ENCODE assay signal across 12 mouse cellular contexts in genomic region chr14:8000831-8001685, GRCm38 (mm10). TPM values are rescaled to one million over a fixed set of nuclear protein-coding genes. Genes with fewer than 3 reads are reported as not detected.
DNase-seq lines count a peak whose midpoint lies in the region; ATAC-seq and TF ChIP-seq lines count a peak whose summit lies in the region.
"Had no signal": no experiment of that assay in that cellular context is flagged by ENCODE, and none has a peak within 500 bp of the region (broad histone marks: within the 10 kb centered on the region; RNA-seq: fewer than 3 reads in every experiment).

No protein-coding gene starts in this region.

- peak; percentile 50 for ATAC-seq in kidney, embryonic 15.5 days (replicated peaks; ENCODE audit: low FRiP score)
- 0 out of 2 replicates have a peak, but pooled peaks have one; percentile 10 for ATAC-seq in liver, embryonic 13.5 days (ENCODE audit: low read depth)
- ATAC-seq: forebrain, embryonic 14.5 days had no signal

- peaks cover 38% of the 10 kb centered on the region for H3K4me1 ChIP-seq in kidney, embryonic 15.5 days
- peaks cover 17% of the 10 kb centered on the region; the same call in 1 of the 2 replicates for H3K4me1 ChIP-seq in liver, embryonic 13.5 days (replicated peaks)
- no peaks in the 10 kb centered on the region for H3K4me1 ChIP-seq in lung, adult 2 months (ENCODE audit: control insufficient read depth, insufficient read depth, low read length)

- no peaks in the 10 kb centered on the region for H3K9me3 ChIP-seq in kidney, embryonic 15.5 days (replicated peaks)
- H3K9me3 ChIP-seq in liver, embryonic 13.5 days (replicated peaks), result no peaks in the 10 kb centered on the region
- H3K9me3 ChIP-seq: stomach, embryonic 15.5 days had no signal

- 26% methylated on average over 17 of the region's 17 CpGs for WGBS in kidney, embryonic 15.5 days
- 28% methylated on average over 17 of the region's 17 CpGs for WGBS in liver, embryonic 13.5 days (ENCODE audit: insufficient replicate concordance)
- 34% methylated on average over 17 of the region's 17 CpGs for WGBS in lung, adult 2 months

- peaks cover 25% of the 10 kb centered on the region for H3K27me3 ChIP-seq in kidney, embryonic 15.5 days
- H3K27me3 ChIP-seq in liver, embryonic 13.5 days, result peaks cover 56% of the 10 kb centered on the region

- TF ChIP-seq CTCF in lung, adult 2 months (IDR thresholded peaks at IDR 0.05; ENCODE audit: insufficient read depth, low read length), result no peak

- TF ChIP-seq POLR2A in lung, adult 2 months (IDR thresholded peaks at IDR 0.05; ENCODE audit: borderline replicate concordance, extremely low read depth, low read depth, low read length), result no peak

- no peak overlapping the region for H3K4me3 ChIP-seq in kidney, embryonic 15.5 days (replicated peaks)
- H3K4me3 ChIP-seq in liver, embryonic 13.5 days (replicated peaks), result no peak overlapping the region
- no peak overlapping the region for H3K4me3 ChIP-seq in lung, adult 2 months (replicated peaks; ENCODE audit: extremely low read depth, low read depth, low read length)
- H3K4me3 ChIP-seq: stomach, embryonic 15.5 days had no signal

- no peaks in the 10 kb centered on the region for H3K36me3 ChIP-seq in kidney, embryonic 15.5 days
- no peaks in the 10 kb centered on the region for H3K36me3 ChIP-seq in liver, embryonic 13.5 days
- H3K36me3 ChIP-seq: stomach, embryonic 15.5 days had no signal

- no peak overlapping the region for H3K9ac ChIP-seq in kidney, embryonic 15.5 days
- no peak overlapping the region for H3K9ac ChIP-seq in liver, embryonic 13.5 days
- H3K9ac ChIP-seq: stomach, embryonic 15.5 days had no signal

- H3K4me2 ChIP-seq in kidney, embryonic 15.5 days, result peak overlapping the region; percentile 29; the same call in 1 of the 2 replicates
- H3K4me2 ChIP-seq in liver, embryonic 13.5 days, result peak overlapping the region; percentile 28; the same call in 1 of the 2 replicates

- no peak overlapping the region for H3K27ac ChIP-seq in kidney, embryonic 15.5 days
- H3K27ac ChIP-seq in liver, embryonic 13.5 days, result no peak overlapping the region
- H3K27ac ChIP-seq: stomach, embryonic 15.5 days had no signal

- intact Hi-C loops in gastrocnemius, postnatal 36 days (cut with DNase I), result no loop called here

- no peak for DNase-seq in kidney, adult 8-10 months
- peak; percentile 73 for DNase-seq in R1 (ENCODE audit: low read depth, low spot score)
- DNase-seq in forelimb bud, embryonic 11.5 days (ENCODE audit: low read depth, low spot score), result peak; percentile 19
- no peak for DNase-seq in liver, embryonic 13.5 days
- DNase-seq in gastrocnemius, postnatal 36 days, result no peak
- no peak for DNase-seq in lung, adult 2 months
- DNase-seq: cerebellum, adult 2 months had no signal

RNA-seq across cellular contexts. Expression of gene Abhd6, which starts 1.6 kb away (rescaled TPM):
- polyA plus RNA-seq in kidney, embryonic 15.5 days (2015; fragmentation: Nextera tagmentation; extraction: Ambion mirVana), result 24.7 and 26.6 TPM in 2 replicates
- polyA plus RNA-seq in liver, embryonic 13.5 days (2015; fragmentation: Nextera tagmentation; extraction: Ambion mirVana), result 9.3 and 9.9 TPM in 2 replicates
- 1 to 10 TPM; 5.3 to 6.0 TPM for total RNA-seq in gastrocnemius, postnatal 36 days (2021)
- 7.6 and 13.2 TPM in 2 replicates for polyA plus RNA-seq in lung, adult 2 months (2012; rRNA removed)

RNA-seq across cellular contexts. Expression of gene Dnase1l3, which starts 6.7 kb away (rescaled TPM):
- polyA plus RNA-seq in kidney, embryonic 15.5 days (2015; fragmentation: Nextera tagmentation; extraction: Ambion mirVana), result 0.29 and 0.30 TPM in 2 replicates
- polyA plus RNA-seq in liver, embryonic 13.5 days (2015; fragmentation: Nextera tagmentation; extraction: Ambion mirVana), result 1.3 and 1.8 TPM in 2 replicates
- not detected for total RNA-seq in gastrocnemius, postnatal 36 days (2021)
- 1.5 and 1.9 TPM in 2 replicates for polyA plus RNA-seq in lung, adult 2 months (2012; rRNA removed)

RNA-seq across cellular contexts. Expression of gene Gm45521, which starts 44.0 kb away (rescaled TPM):
- polyA plus RNA-seq in kidney, embryonic 15.5 days (2015; fragmentation: Nextera tagmentation; extraction: Ambion mirVana), result not detected in 2 replicates
- polyA plus RNA-seq in liver, embryonic 13.5 days (2015; fragmentation: Nextera tagmentation; extraction: Ambion mirVana), result not detected in 2 replicates
- not detected for total RNA-seq in gastrocnemius, postnatal 36 days (2021)
- not detected in 2 replicates for polyA plus RNA-seq in lung, adult 2 months (2012; rRNA removed)
- polyA plus RNA-seq: cerebellum, adult 2 months; large intestine, adult 2 months; neural tube, embryonic 14.5 days; stomach, embryonic 15.5 days had no signal

Comparison
In these comparisons a context has a peak if more than half of its experiments do, and no peak if none do; other contexts are left out.
1. DNase-seq: peak in R1 (single experiment) and forelimb bud, embryonic 11.5 days (single experiment); none in kidney, adult 8-10 months (0 of 2), liver, embryonic 13.5 days (single experiment), gastrocnemius, postnatal 36 days (0 of 2) and lung, adult 2 months (single experiment).